Mouse (Mus musculus): ENCODE measurements around the gene Gm2431.
A peak's percentile ranks its signal among the peaks of the same experiment; 100 is the strongest.
"Not testable (repeated sequence)": the region's sequence is repeated elsewhere in the genome, so short reads cannot be mapped to it uniquely, and the experiment has no call there.

Gene Gm2431

GRCm38 (mm10) chr7:142258254-142258653 lies at the start of gene Gm2431:
TSS of gene Gm2431 (minus strand) at chr7:142258354.
- DNase-seq (ENCODE audit: extremely low spot score, low read depth, low spot score) = not testable (repeated sequence)

- DNase-seq (ENCODE audit: extremely low spot score, low read depth, low spot score) = not testable (repeated sequence)
These were observed 45.8 kb upstream of the Gm2431 start for GRCm38 (mm10) chr7:142303929-142304328.

GRCm38 (mm10) chr7:142303249-142303648 lies 45.1 kb upstream of the Gm2431 start, which contains the start of gene Krtap5-4:
TSS of gene Krtap5-4 (plus strand) at chr7:142303549.
- DNase-seq (ENCODE audit: extremely low spot score, low read depth, low spot score) = no peak

- DNase-seq (ENCODE audit: extremely low spot score, low read depth, low spot score) = not testable (repeated sequence)
These were observed 38.9 kb upstream of the Gm2431 start, which contains the start of gene Krtap5-1 for GRCm38 (mm10) chr7:142297018-142297417. TSS of gene Krtap5-1 (minus strand) at chr7:142297118.

- not testable (repeated sequence) for DNase-seq (ENCODE audit: extremely low spot score, low read depth, low spot score)
These were observed 38.0 kb upstream of the Gm2431 start for GRCm38 (mm10) chr7:142296108-142296507.

GRCm38 (mm10) chr7:142295418-142295817 lies 37.3 kb upstream of the Gm2431 start:
- DNase-seq (ENCODE audit: extremely low spot score, low read depth, low spot score) = no peak

GRCm38 (mm10) chr7:142293851-142294250 lies 35.7 kb upstream of the Gm2431 start:
- DNase-seq (ENCODE audit: extremely low spot score, low read depth, low spot score) = peak; percentile 24

GRCm38 (mm10) chr7:142285910-142286612 lies 27.9 kb upstream of the Gm2431 start:
- not testable (repeated sequence) for DNase-seq (ENCODE audit: extremely low spot score, low read depth, low spot score)

GRCm38 (mm10) chr7:142285130-142285835 lies 27.1 kb upstream of the Gm2431 start:
- DNase-seq (ENCODE audit: extremely low spot score, low read depth, low spot score) = peak; percentile 53

GRCm38 (mm10) chr7:142284615-142285080 lies 26.5 kb upstream of the Gm2431 start:
- DNase-seq (ENCODE audit: extremely low spot score, low read depth, low spot score) = peak; percentile 97

GRCm38 (mm10) chr7:142284023-142284591 lies 26.0 kb upstream of the Gm2431 start:
- peak; percentile 33 for DNase-seq (ENCODE audit: extremely low spot score, low read depth, low spot score)

- DNase-seq (ENCODE audit: extremely low spot score, low read depth, low spot score) = not testable (repeated sequence)
These were observed 24.7 kb upstream of the Gm2431 start for GRCm38 (mm10) chr7:142282847-142283246.

- DNase-seq (ENCODE audit: extremely low spot score, low read depth, low spot score) = not testable (repeated sequence)
These were observed 21.1 kb upstream of the Gm2431 start for GRCm38 (mm10) chr7:142279291-142279690.

- DNase-seq (ENCODE audit: extremely low spot score, low read depth, low spot score) = not testable (repeated sequence)
These were observed 20.0 kb upstream of the Gm2431 start for GRCm38 (mm10) chr7:142278183-142278582.

- not testable (repeated sequence) for DNase-seq (ENCODE audit: extremely low spot score, low read depth, low spot score)
These were observed 16.1 kb upstream of the Gm2431 start, which contains the start of gene Gm4559 for GRCm38 (mm10) chr7:142274263-142274662. TSS of gene Gm4559 (minus strand) at chr7:142274363.

GRCm38 (mm10) chr7:142255517-142255916 lies 2.6 kb downstream of the Gm2431 start:
- DNase-seq (ENCODE audit: extremely low spot score, low read depth, low spot score) = no peak

- DNase-seq (ENCODE audit: extremely low spot score, low read depth, low spot score) = peak; percentile 12
These were observed 8.3 kb downstream of the Gm2431 start for GRCm38 (mm10) chr7:142249824-142250223.

GRCm38 (mm10) chr7:142240978-142241377 lies 17.2 kb downstream of the Gm2431 start, which contains the start of gene Gm40460:
TSS of gene Gm40460 (minus strand) at chr7:142241078.
- DNase-seq (ENCODE audit: extremely low spot score, low read depth, low spot score) = no peak

GRCm38 (mm10) chr7:142231540-142231939 lies 26.6 kb downstream of the Gm2431 start:
- DNase-seq (ENCODE audit: extremely low spot score, low read depth, low spot score) = no peak

GRCm38 (mm10) chr7:142229871-142230270 lies 28.3 kb downstream of the Gm2431 start, which contains the start of gene Krtap5-5:
TSS of gene Krtap5-5 (minus strand) at chr7:142229971.
- not testable (repeated sequence) for DNase-seq (ENCODE audit: extremely low spot score, low read depth, low spot score)

- DNase-seq (ENCODE audit: extremely low spot score, low read depth, low spot score) = no peak
These were observed 33.6 kb downstream of the Gm2431 start for GRCm38 (mm10) chr7:142224518-142224917.

Measured in hindlimb bud, embryonic 11.5 days (tissue).